Mouse (Mus musculus) kidney, embryonic 14.5 days (tissue): Measurements from ENCODE around the gene Runx1. TPM values are rescaled to one million over a fixed set of nuclear protein-coding genes. Genes with fewer than 3 reads are reported as not detected.

ENCODE experiments used
- ATAC-seq: fragments of 200-750 bp; cut with Nextera tagmentation; 2 replicates; pipeline ENCODE4 v1.8.0; 2017; ENCODE audit warnings: moderate number of reproducible peaks, mild to moderate bottlenecking, moderate TSS enrichment, moderate library complexity; ENCODE audit not compliant: low FRiP score, low TSS enrichment
- H3K27ac ChIP-seq: fragments of 300-500 bp; sonication (generic); 2 replicates; pipeline ENCODE4 v1.5.1; 2014; ENCODE audit warnings: low read depth, mild to moderate bottlenecking, low read length, moderate library complexity, mixed read lengths
- H3K27me3 ChIP-seq: fragments of 300-500 bp; sonication (generic); 2 replicates; pipeline ENCODE4 v1.6.1; 2014; ENCODE audit warnings: mild to moderate bottlenecking, low read length; ENCODE audit not compliant: control insufficient read depth, insufficient read depth
- H3K36me3 ChIP-seq: fragments of 300-500 bp; sonication (generic); 2 replicates; pipeline ENCODE4 v1.6.1; 2014; ENCODE audit warnings: low read length, mixed read lengths; ENCODE audit not compliant: control insufficient read depth, insufficient read depth
- H3K4me1 ChIP-seq: fragments of 300-500 bp; sonication (generic); 2 replicates; pipeline ENCODE4 v1.6.1; 2014; ENCODE audit warnings: low read length, mixed read lengths; ENCODE audit not compliant: control insufficient read depth, insufficient read depth
- H3K4me2 ChIP-seq: fragments of 300-500 bp; sonication (generic); replicated peaks from 2 replicates; pipeline ENCODE4 v1.6.1; 2014; ENCODE audit warnings: low read depth, mild to moderate bottlenecking, low read length
- H3K4me3 ChIP-seq: fragments of 300-500 bp; sonication (generic); 2 replicates; pipeline ENCODE4 v1.5.1; 2014; ENCODE audit warnings: mild to moderate bottlenecking, low read length
- H3K9ac ChIP-seq: fragments of 300-500 bp; sonication (generic); 2 replicates; pipeline ENCODE4 v1.6.1; 2014; ENCODE audit warnings: low read depth, mild to moderate bottlenecking, low read length, moderate library complexity
- H3K9me3 ChIP-seq: fragments of 300-500 bp; sonication (generic); 2 replicates; pipeline ENCODE4 v1.6.1; 2016; ENCODE audit warnings: low read length; ENCODE audit not compliant: control insufficient read depth
- WGBS: fragments of 180-500 bp; shearing (Covaris S2); extraction: QIAGEN DNeasy Blood & Tissue Kit; methylation state at CpG from one replicate; pipeline ENCODE4 v1.1.7; 2014; 5-methylcytosine and 5-hydroxymethylcytosine counted together
- polyA plus RNA-seq: library from polyadenylated mRNA; unstranded; fragments of >200 nt; fragmentation: Nextera tagmentation; extraction: Ambion mirVana; gene quantifications from 2 replicates; pipeline ENCODE4 v1.2.1, GENCODE M21; 2014

Runx1 gene
- polyA plus RNA-seq, 1 experiment from 2014 or later, result 1.3 TPM

DNA sequence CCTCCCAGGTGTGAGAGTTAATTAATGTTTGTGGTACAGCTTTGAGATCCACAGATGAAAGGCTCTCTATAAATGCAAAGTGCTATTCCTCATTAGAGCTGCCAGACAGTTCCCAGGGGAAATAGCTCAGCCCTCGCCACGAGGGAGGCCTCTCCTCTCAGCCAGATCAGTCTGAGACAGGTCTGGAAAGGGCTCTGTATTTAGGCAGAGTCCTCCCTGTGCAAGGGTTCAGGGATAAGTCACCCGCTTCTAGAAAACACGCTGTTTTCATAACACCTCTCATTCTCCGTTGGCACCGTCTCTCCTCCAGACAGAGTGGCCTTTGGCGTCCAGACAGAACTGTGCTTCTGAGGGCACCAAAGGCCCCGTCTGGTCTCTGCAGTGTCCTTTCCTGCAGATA lies 204.1 kb downstream of the Runx1 start:
- no peak overlapping the region for H3K4me2 ChIP-seq
- no peak overlapping the region for H3K4me3 ChIP-seq
- 0 out of 2 replicates have a peak, but pooled peaks cover 2% of the 10 kb centered on the region for H3K4me1 ChIP-seq
- H3K9me3 ChIP-seq, result peaks cover 8% of the 10 kb centered on the region
- no peak for ATAC-seq
- no peak overlapping the region for H3K9ac ChIP-seq
- 57% methylated on average over 8 of the region's 8 CpGs for WGBS
- H3K36me3 ChIP-seq, result no peaks in the 10 kb centered on the region
- H3K27ac ChIP-seq, result no peak overlapping the region
- no peaks in the 10 kb centered on the region for H3K27me3 ChIP-seq

DNA sequence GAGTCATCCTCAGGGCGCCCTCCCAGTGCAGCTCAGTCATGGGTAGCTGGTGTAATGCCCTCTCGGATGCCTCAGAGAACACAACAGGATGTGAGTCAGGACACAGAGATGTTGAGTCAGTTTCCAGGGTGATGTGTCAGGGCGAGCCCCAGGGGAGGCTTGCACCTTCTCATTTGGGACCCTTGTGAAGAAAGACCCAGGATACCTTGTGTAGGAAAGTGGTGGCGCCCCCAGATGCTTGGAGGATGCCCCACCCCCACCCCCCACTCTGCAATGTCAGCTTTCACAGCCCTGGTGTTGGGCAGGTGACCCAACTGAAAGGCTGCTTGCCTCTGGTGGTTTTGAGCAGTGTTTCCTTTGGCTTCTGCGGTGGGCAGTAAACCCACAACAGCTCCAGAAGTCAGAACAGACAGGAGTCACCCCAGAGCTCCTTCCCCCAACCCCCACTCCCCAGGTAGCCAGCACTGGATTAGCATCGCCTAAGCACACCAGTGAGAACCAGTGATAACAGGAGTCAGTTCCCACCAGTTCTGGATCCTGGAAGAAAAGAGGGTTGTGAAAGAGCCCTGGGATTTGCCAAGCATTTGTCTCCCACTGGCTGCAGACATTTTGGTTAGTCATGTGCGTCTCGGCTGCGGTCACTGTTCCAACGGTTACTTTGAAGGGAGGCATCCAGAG lies 205.0 kb downstream of the Runx1 start:
- Histone ChIP-seq H3K27me3 (no peaks in the 10 kb centered on the region), H3K9me3 (peaks cover 8% of the 10 kb centered on the region), H3K4me2 (no peak overlapping the region), H3K4me3 (no peak overlapping the region), H3K9ac (no peak overlapping the region), H3K4me1 (0 out of 2 replicates have a peak, but pooled peaks cover 2% of the 10 kb centered on the region), H3K27ac (no peak overlapping the region), H3K36me3 (no peaks in the 10 kb centered on the region)
- ATAC-seq, result no peak
- WGBS, result 54% methylated on average over 10 of the region's 10 CpGs

DNA sequence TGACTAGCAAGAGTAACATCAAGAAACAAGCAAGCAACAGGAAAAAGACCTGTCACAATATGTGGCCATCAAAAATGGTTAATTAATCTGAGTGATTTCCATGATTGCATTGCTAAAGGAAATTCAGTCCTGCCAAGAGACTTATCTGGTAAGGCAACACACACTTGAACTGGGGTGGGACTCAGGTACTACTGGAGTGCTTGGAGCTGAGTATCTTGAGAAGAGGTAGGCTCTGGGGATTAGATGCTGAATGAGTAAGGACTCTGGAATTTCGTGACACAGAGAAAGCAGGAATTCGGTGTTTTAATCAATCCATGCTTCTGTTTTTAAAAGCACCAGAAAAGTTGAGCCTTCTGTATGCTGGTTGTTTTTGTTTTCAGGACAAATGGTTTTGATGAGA lies 209.1 kb downstream of the Runx1 start:
- Histone ChIP-seq H3K36me3 (no peaks in the 10 kb centered on the region), H3K4me3 (no peak overlapping the region), H3K9me3 (peaks cover 8% of the 10 kb centered on the region), H3K4me2 (no peak overlapping the region), H3K27me3 (no peaks in the 10 kb centered on the region), H3K9ac (no peak overlapping the region), H3K4me1 (0 out of 2 replicates have a peak, but pooled peaks cover 5% of the 10 kb centered on the region), H3K27ac (no peak overlapping the region)
- no peak for ATAC-seq
- WGBS, result 88% methylated on average over 2 of the region's 2 CpGs

DNA sequence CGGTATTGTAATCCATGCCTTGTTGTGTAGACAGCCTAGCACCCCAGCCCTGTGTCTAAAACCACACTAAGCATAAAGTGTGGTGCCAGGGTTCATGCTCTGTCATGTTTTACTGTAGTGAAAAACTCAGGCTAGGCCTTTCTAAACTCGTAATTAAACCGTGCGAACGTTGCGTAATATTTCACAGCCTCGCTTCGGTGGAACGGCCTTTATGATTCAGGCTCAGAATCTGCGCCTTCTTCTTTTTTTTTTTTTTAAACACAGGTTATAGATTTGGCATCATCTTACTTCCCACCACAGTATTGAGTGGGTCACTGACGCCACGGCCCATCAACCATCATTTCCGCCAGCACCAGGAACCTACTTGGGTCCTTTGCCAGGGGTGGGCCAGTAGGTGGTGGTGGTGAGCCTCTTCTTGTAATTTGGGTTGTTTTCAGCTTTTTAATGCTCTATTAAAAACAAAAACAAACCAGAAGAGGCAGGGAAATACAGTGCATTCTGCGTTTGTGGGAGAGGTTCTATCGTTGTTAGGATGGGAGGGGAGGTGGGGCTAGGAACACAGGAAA lies 210.6 kb downstream of the Runx1 start:
- Histone ChIP-seq H3K9me3 (peaks cover 8% of the 10 kb centered on the region), H3K4me3 (no peak overlapping the region), H3K9ac (no peak overlapping the region), H3K36me3 (no peaks in the 10 kb centered on the region), H3K27me3 (no peaks in the 10 kb centered on the region), H3K27ac (no peak overlapping the region), H3K4me2 (no peak overlapping the region), H3K4me1 (0 out of 2 replicates have a peak, but pooled peaks cover 5% of the 10 kb centered on the region)
- 89% methylated on average over 15 of the region's 15 CpGs for WGBS
- no peak for ATAC-seq

DNA sequence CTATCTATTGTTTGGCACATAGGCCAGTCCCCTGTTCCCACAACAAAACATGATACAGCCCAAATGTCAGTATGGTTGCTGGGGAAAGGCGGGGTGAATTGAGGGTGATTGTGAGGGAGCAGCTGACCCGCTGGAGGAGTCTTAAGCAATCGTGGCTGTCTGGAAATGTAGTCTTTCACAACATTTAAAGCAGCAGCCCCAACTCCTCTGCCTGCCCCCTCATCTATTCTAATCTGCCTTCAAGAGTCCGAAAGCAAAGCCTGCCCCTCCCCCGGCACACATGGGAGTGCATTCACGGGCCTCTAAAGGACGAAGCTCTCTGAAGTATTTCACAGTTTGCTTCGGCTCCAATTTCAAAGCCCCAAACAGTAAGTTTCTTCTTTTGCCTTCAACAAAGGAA lies 213.4 kb downstream of the Runx1 start:
- Histone ChIP-seq H3K4me1 (peaks cover 25% of the 10 kb centered on the region), H3K36me3 (no peaks in the 10 kb centered on the region), H3K4me2 (no peak overlapping the region), H3K9me3 (peaks cover 4% of the 10 kb centered on the region), H3K9ac (no peak overlapping the region), H3K4me3 (no peak overlapping the region), H3K27me3 (no peaks in the 10 kb centered on the region), H3K27ac (no peak overlapping the region)
- 25% methylated on average over 8 of the region's 8 CpGs for WGBS
- no peak for ATAC-seq

DNA sequence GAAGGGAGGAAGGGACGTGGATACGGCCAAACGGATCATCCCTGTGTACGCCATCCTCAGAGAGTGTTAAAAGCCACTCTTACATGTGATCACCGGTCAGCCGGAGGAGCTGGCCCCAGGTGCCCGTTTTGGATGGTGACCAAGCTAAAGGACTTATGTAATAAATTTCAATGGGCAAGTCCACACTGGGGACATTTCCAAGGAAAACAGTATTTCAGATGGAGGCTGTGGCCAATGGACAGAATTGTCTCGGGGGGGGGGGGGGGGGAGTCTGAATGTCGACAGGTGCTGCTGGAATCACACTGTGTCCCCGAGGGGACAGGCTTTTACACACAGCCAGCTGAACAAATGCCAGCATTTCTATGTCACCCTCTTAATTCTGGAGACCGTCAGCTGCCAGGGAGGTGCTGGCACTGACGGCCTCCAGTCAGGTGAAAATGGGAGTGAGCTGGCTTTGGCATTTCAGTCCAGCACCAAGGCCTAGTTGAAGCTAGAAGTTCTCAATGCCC lies 214.3 kb downstream of the Runx1 start:
- H3K36me3 ChIP-seq, result no peaks in the 10 kb centered on the region
- ATAC-seq, result no peak
- no peak overlapping the region for H3K27ac ChIP-seq
- peaks cover 3% of the 10 kb centered on the region; the same call in 1 of the 2 replicates for H3K27me3 ChIP-seq
- H3K9ac ChIP-seq, result no peak overlapping the region
- peaks cover 25% of the 10 kb centered on the region for H3K4me1 ChIP-seq
- no peaks in the 10 kb centered on the region for H3K9me3 ChIP-seq
- H3K4me2 ChIP-seq, result no peak overlapping the region
- H3K4me3 ChIP-seq, result no peak overlapping the region
- 85% methylated on average over 12 of the region's 12 CpGs for WGBS

DNA sequence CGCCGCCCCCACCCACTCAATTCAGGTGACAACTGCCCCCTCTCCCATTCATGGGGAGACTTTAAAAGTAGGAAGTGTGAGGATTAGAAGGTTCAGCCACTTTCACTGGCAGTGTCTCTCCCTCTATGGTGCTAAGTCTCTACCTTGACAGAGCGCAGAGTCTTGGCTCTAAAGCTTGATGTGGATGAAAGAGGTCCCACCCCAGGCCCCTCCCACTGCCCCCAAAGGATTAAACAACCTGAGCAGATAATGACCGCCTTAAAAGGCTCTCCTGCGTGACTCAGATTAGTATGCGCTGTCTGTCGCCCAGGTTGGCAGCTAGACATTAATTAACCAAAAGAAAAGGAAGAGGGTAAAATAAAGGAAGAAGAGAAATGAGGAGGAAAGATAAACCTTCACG lies 215.5 kb downstream of the Runx1 start:
- Histone ChIP-seq H3K9ac (no peak overlapping the region), H3K36me3 (no peaks in the 10 kb centered on the region), H3K4me2 (no peak overlapping the region), H3K27me3 (peaks cover 15% of the 10 kb centered on the region; the same call in 1 of the 2 replicates), H3K4me3 (no peak overlapping the region), H3K4me1 (peaks cover 25% of the 10 kb centered on the region), H3K27ac (no peak overlapping the region), H3K9me3 (no peaks in the 10 kb centered on the region)
- 43% methylated on average over 8 of the region's 8 CpGs for WGBS
- no peak for ATAC-seq

DNA sequence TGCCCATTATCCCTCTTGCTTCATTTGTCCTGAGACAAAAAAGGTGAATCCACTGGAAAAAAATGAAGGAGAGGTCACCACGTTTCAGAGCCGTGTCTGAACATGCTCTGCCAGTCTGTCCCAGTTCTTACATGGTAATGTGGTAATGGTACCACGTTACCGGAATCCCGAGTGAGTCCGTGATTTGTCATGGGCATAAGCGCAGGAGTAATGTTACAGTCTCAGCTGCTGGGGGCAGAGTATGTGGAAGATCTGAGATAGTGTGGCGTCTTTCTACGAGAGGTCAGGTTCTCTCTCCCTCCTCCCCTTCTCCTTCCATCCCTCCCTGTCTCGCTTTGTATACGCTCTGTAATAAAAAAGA lies 216.3 kb downstream of the Runx1 start:
- H3K4me1 ChIP-seq, result peaks cover 25% of the 10 kb centered on the region
- no peak overlapping the region for H3K4me3 ChIP-seq
- no peaks in the 10 kb centered on the region for H3K9me3 ChIP-seq
- H3K36me3 ChIP-seq, result no peaks in the 10 kb centered on the region
- 31% methylated on average over 11 of the region's 11 CpGs for WGBS
- no peak overlapping the region for H3K27ac ChIP-seq
- H3K4me2 ChIP-seq, result no peak overlapping the region
- no peak overlapping the region for H3K9ac ChIP-seq
- no peak for ATAC-seq
- peaks cover 15% of the 10 kb centered on the region; the same call in 1 of the 2 replicates for H3K27me3 ChIP-seq

DNA sequence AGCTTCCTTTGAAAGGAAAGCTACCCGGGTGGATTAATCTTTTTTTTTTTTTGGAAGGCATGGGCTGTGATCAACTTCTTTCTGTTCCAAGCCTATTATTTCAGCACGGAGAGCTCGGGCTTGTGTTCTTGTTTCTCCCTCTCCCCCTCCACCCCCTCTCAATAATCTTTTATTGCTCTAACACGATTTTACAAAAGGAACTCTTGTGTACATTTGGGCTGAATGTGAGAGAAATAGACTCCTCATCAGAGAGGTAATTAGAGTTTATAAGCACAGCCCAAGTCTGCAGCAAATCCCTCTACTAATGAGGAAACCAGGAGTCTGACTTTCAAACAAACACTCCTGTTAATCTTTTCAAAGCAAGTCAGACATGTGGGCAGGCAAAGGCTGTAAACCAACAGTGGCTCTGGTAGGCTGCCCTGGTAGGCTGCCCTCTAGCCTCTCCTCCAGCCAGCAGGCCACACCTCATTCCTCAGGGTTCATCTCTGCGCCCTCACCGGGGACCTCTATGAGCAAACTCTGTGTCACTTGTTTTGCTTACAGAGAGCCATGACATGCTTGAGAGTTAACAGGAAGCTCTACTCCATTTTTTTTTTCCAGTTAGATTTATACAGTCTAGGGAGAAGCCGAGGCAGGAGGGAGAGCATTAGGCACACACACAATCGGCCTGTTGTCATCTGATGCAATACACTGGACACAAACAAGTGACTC lies 216.8 kb downstream of the Runx1 start:
- Histone ChIP-seq H3K27ac (no peak overlapping the region), H3K9me3 (no peaks in the 10 kb centered on the region), H3K4me1 (peaks cover 25% of the 10 kb centered on the region), H3K4me2 (no peak overlapping the region), H3K4me3 (no peak overlapping the region), H3K27me3 (peaks cover 15% of the 10 kb centered on the region; the same call in 1 of the 2 replicates), H3K9ac (no peak overlapping the region), H3K36me3 (no peaks in the 10 kb centered on the region)
- WGBS, result 10% methylated on average over 8 of the region's 8 CpGs
- ATAC-seq, result no peak; the same call in 1 of the 2 replicates
